Mouse (Mus musculus): Measurements from ENCODE around the gene Aldh3b3.

The Aldh3b3 gene

DNA sequence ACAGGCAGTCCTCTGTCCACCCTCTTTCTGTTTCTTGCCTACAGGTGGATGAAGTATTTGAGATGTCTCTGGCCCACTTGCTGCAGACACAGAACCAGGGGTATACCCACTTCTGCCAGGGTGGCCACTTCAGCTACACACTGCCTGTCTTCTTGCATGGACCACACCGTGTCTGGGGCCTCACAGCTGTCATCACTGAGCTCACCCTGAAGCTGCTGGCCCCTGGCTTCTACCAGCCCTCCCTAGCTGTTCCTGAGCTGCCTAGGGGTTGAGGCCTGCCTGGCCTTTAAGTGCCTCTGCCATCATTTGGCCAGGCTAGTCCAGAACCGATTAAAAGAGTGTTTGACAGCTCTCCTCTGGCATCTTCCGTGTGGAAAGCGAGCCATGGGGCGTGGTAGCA lies 43.3 kb downstream of the Aldh3b3 start:
- DNase-seq (ENCODE audit: low spot score), result no peak

DNA sequence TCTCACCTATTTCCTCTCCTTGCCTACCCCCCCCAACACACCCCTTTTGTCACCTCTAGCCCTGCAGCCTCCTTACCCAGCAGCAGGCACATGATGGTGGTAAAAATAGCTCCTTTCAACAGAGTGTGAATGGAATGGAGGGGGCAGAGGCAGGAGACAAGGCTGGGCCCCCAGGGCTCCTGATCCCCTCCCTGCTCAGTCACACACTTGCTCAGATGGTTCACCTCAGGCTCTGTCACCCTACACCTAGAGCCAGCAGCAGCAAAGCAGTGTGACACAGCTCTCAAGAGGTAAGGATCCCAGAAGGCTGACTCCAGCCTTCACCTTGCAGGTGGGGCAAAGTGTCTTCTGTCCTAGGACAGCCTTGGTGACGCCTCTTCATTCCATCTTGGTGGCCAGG lies 44.7 kb downstream of the Aldh3b3 start, which contains the start of gene Doc2g:
Gene Doc2g (plus strand): TSS at position 202 of the 400 bp plus-strand sequence.
- DNase-seq (ENCODE audit: low spot score), result no peak

DNA sequence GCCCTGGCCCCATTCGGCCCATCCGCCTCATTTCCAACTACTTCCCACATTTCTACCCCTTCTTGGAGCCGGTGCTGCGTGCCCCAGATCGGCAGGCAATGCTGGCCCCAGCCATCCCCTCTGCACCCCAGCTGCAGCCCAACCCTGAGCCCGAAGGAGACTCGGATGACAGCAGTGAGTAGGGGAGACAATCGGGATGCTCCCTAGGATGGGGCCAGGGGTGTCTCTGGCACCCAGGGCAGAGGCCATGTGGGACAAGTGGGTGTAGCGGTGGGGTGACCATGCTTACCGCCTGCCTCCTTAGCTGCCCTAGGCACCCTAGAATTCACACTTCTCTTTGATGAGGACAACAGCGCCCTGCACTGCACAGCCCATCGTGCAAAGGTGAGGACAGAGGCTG lies 45.2 kb downstream of the Aldh3b3 start:
- no peak for DNase-seq (ENCODE audit: low spot score)

DNA sequence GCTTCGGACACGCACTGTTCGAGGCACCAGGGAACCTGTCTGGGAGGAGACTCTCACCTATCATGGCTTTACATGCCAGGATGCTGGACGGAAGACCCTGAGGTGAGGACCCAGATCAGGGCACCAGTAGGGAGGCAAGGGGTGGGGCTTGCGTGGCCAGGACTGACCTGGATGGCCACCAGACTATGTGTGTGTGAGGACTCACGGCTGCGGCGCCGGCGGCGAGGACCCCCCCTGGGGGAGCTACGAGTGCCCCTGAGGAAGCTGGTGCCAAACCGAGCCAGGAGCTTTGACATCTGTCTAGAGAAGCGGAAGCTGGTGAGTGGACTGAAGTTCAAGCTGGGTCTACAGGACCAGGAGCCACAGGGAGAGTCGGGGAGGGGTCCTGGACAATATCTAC lies 45.9 kb downstream of the Aldh3b3 start:
- no peak for DNase-seq (ENCODE audit: low spot score)

- no peak for DNase-seq (ENCODE audit: low spot score)
These were observed 46.6 kb downstream of the Aldh3b3 start for GRCm38 (mm10) chr19:4005091-4005490.

DNA sequence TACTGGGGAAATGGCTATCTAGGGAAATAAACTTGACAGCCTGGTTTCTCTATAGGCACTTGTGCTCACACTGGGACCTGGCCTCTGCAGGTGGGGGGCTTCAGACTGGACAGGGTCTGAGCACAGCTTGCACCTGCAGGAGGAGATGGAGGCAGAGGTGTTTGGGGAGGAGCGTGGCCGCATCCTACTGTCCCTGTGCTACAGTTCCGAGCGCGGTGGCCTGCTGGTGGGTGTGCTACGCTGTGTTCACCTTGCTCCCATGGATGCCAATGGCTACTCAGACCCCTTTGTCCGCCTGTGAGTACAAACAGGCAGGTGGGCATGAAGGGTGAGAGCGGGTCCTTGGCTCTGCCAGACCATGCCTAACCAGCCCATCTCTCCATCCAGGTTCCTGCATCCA lies 47.5 kb downstream of the Aldh3b3 start:
- no peak for DNase-seq (ENCODE audit: low spot score)

GRCm38 (mm10) chr19:4011086-4011485 lies 52.6 kb downstream of the Aldh3b3 start:
- DNase-seq (ENCODE audit: low spot score), result no peak

DNA sequence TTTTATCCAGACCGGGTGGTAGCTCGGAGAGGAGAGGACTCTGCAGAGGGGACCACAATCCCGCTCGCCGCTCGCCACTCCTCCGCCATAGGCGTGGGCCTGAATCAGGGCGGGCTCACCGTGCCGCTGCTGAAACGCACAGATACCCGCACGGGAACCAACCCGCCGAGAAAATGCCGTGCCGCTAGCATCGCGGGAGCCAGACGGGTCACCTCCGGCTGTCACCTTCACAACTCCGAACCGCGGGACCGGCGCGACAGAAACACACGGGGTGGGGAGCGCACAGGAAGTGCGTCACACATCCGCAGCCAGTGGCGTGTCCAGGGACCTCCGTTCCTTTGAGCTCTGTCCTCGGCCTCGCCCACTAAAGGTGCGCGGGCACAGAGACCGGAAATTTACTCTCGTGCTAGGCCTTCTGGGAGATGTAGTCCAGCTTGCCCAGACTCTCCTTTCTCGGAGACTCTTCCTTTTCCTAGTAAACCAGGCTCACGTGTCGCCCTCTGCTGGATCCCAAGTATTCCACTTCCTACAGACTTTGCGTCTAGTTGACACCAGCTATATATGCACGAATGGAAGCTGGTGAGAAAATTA lies 54.1 kb downstream of the Aldh3b3 start, which contains the start of gene Ndufv1:
Gene Ndufv1 (minus strand): TSS at position 375 of the 591 bp plus-strand sequence.
- peak; percentile 100 for DNase-seq (ENCODE audit: low spot score)

- no peak for DNase-seq (ENCODE audit: low spot score)
These were observed 54.6 kb downstream of the Aldh3b3 start for GRCm38 (mm10) chr19:4013066-4013465.

DNA sequence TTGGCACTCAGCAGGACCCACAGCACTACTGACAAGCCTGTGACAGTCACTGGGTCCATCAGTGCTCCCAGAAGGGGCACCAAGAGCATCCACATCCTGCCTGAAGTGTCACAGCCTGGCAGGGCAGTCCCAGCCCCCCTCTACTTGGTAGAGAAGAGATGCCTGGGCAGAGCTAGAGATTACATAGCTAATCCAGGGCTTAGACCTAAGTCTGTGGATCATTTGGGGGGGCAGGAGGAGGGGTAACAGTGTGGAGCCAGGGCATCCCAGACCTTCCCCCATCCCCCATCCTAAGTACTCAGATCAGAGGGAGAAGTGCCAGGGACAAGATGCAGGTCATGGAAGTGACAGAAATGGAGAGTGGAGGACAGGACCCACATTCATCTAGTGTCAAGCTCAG lies 56.4 kb downstream of the Aldh3b3 start:
- DNase-seq (ENCODE audit: low spot score), result no peak

DNA sequence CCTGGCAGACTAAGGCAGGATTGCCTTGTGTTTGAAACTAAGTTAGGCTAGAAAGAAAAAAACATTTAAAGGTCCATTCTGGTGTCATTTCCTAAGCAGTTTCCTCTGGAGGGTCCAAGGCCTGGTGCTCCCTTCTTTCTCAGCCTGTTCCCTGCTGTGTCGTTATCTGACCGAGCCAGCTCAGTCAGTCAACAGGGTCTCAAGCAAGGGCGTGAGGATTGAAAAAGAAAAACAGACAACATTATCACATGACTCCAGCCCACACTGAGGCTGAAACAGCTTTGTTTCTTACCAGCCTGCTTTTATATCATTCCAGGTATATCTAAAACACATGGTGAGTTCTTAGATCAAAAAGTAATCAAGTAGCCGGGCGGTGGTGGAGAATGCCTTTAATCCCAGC lies 57.2 kb downstream of the Aldh3b3 start:
- DNase-seq (ENCODE audit: low spot score), result no peak

GRCm38 (mm10) chr19:4017921-4018587 lies 59.6 kb downstream of the Aldh3b3 start:
- no peak for DNase-seq (ENCODE audit: low spot score)

GRCm38 (mm10) chr19:4018743-4019583 lies 60.5 kb downstream of the Aldh3b3 start:
- peak; percentile 87 for DNase-seq (ENCODE audit: low spot score)

Data from embryo, embryonic 10.5 days (tissue).